Mouse (Mus musculus): ENCODE measurements at regions not wholly inside any gene's neighbourhood (a gene's known extent, or its start where the extent isn't known, plus 50 kb on each side); places are given as distances from the start of the nearest gene placed in this dataset.

- DNase-seq (ENCODE audit: low spot score, missing footprints) (no peak), ATAC-seq (ENCODE audit: low FRiP score) (0 out of 2 replicates have a peak, but pooled peaks have one; percentile 42)
- H3K36me3 ChIP-seq (ENCODE audit: control insufficient read depth, insufficient read depth, low read length): no peaks in the 10 kb centered on the region
- no peaks in the 10 kb centered on the region for H3K9me3 ChIP-seq (ENCODE audit: control insufficient read depth, low read length)
- no peak overlapping the region for H3K27ac ChIP-seq (ENCODE audit: low read depth, low read length)
- H3K4me3 ChIP-seq (ENCODE audit: low read depth, low read length): no peak overlapping the region
- no peak overlapping the region for H3K9ac ChIP-seq (ENCODE audit: low read length)
- no peaks in the 10 kb centered on the region for H3K27me3 ChIP-seq (ENCODE audit: control insufficient read depth, insufficient read depth, low read length)
- H3K4me2 ChIP-seq: no peak overlapping the region
- H3K4me1 ChIP-seq (ENCODE audit: control insufficient read depth, insufficient read depth, low read length): no peaks in the 10 kb centered on the region
These were observed 1363.9 kb downstream of the Kcnt2 start for GRCm38 (mm10) chr1:141609866-141610265.

Measured in midbrain, embryonic 11.5 days (tissue).